In genomic region chr7:114802576-114802975, GRCm38 (mm10) we compare ENCODE assay signal across 24 mouse cellular contexts. TPM values are rescaled to one million over a fixed set of nuclear protein-coding genes. Genes with fewer than 3 reads are reported as not detected.
DNase-seq lines count a peak whose midpoint lies in the region; ATAC-seq and TF ChIP-seq lines count a peak whose summit lies in the region.
"Had no signal": no experiment of that assay in that cellular context is flagged by ENCODE, and none has a peak within 500 bp of the region (broad histone marks: within the 10 kb centered on the region; RNA-seq: fewer than 3 reads in every experiment).

No protein-coding gene starts in this region.

- H3K4me2 ChIP-seq in forebrain, postnatal 0 days (ENCODE audit: low read depth): no peak overlapping the region
- H3K4me2 ChIP-seq: heart, embryonic 13.5 days; hindbrain, embryonic 15.5 days; intestine, embryonic 15.5 days; limb, embryonic 13.5 days; liver, embryonic 13.5 days; lung, embryonic 14.5 days; stomach, embryonic 15.5 days had no signal

- no peak overlapping the region for H3K4me3 ChIP-seq in forebrain, postnatal 0 days (ENCODE audit: low read depth, low read length)
- H3K4me3 ChIP-seq: embryonic facial prominence, embryonic 10.5 days; heart, embryonic 13.5 days; hindbrain, embryonic 15.5 days; intestine, embryonic 15.5 days; limb, embryonic 13.5 days; liver, embryonic 13.5 days; midbrain, embryonic 10.5 days; stomach, embryonic 15.5 days had no signal

- no peak overlapping the region for H3K9ac ChIP-seq in forebrain, postnatal 0 days
- H3K9ac ChIP-seq: heart, embryonic 13.5 days; hindbrain, embryonic 15.5 days; intestine, embryonic 15.5 days; limb, embryonic 13.5 days; liver, embryonic 13.5 days; lung, embryonic 14.5 days; stomach, embryonic 15.5 days had no signal

- H3K27me3 ChIP-seq in forebrain, postnatal 0 days (ENCODE audit: insufficient read depth, low read length): no peaks in the 10 kb centered on the region
- H3K27me3 ChIP-seq: heart, embryonic 13.5 days; hindbrain, embryonic 15.5 days; intestine, embryonic 15.5 days; limb, embryonic 13.5 days; liver, embryonic 13.5 days; stomach, embryonic 15.5 days had no signal

- peak; percentile 8 for DNase-seq in right cerebral cortex, adult 18-20 months
- no peak for DNase-seq in right cerebral cortex, adult 2 months (ENCODE audit: low spot score in 2 of 2)
- DNase-seq in forebrain, postnatal 0 days: peak; percentile 50
- DNase-seq in layer of hippocampus, adult 9-10 months (ENCODE audit: low spot score): peak; percentile 10
- DNase-seq in thymus, postnatal 0 days (ENCODE audit: low spot score): no peak
- no peak for DNase-seq in retina, embryonic 14.5 days (ENCODE audit: low spot score)
- no peak for DNase-seq in adrenal gland, postnatal 10 days
- DNase-seq: adrenal gland, postnatal 14 days; cerebellum, adult 2 months; heart, adult 18-20 months; kidney, postnatal 4 days; liver, embryonic 13.5 days; lung, embryonic 14.5 days; lung, postnatal 4 days; retina, postnatal 1 day; thymus, adult 2 months had no signal

- no peak for TF ChIP-seq CTCF in forebrain, postnatal 0 days (IDR thresholded peaks at IDR 0.05; ENCODE audit: low read depth)

- H3K4me1 ChIP-seq in forebrain, postnatal 0 days (ENCODE audit: insufficient read depth): no peaks in the 10 kb centered on the region
- H3K4me1 ChIP-seq: embryonic facial prominence, embryonic 10.5 days; heart, embryonic 13.5 days; hindbrain, embryonic 15.5 days; intestine, embryonic 15.5 days; limb, embryonic 13.5 days; liver, embryonic 13.5 days; midbrain, embryonic 10.5 days; stomach, embryonic 15.5 days had no signal

- H3K36me3 ChIP-seq in forebrain, postnatal 0 days (ENCODE audit: insufficient read depth): no peaks in the 10 kb centered on the region
- H3K36me3 ChIP-seq: embryonic facial prominence, embryonic 10.5 days; heart, embryonic 13.5 days; hindbrain, embryonic 15.5 days; intestine, embryonic 15.5 days; limb, embryonic 13.5 days; liver, embryonic 13.5 days; midbrain, embryonic 10.5 days; stomach, embryonic 15.5 days had no signal

- H3K9me3 ChIP-seq in forebrain, postnatal 0 days (ENCODE audit: low read length): no peaks in the 10 kb centered on the region
- H3K9me3 ChIP-seq: embryonic facial prominence, embryonic 10.5 days; heart, embryonic 13.5 days; hindbrain, embryonic 15.5 days; intestine, embryonic 15.5 days; limb, embryonic 13.5 days; liver, embryonic 13.5 days; midbrain, embryonic 10.5 days; stomach, embryonic 15.5 days had no signal

- 45% methylated on average over 8 of the region's 8 CpGs for WGBS in forebrain, postnatal 0 days

- no peak overlapping the region for H3K27ac ChIP-seq in forebrain, postnatal 0 days (ENCODE audit: low read depth, low read length)
- H3K27ac ChIP-seq: embryonic facial prominence, embryonic 10.5 days; heart, embryonic 13.5 days; hindbrain, embryonic 15.5 days; intestine, embryonic 15.5 days; limb, embryonic 13.5 days; liver, embryonic 13.5 days; midbrain, embryonic 10.5 days; stomach, embryonic 15.5 days had no signal

- peak; percentile 56 for ATAC-seq in forebrain, postnatal 0 days
- ATAC-seq: intestine, embryonic 15.5 days had no signal

RNA-seq across cellular contexts. Expression of gene Insc, which starts 59.1 kb away (rescaled TPM):
- 1.8 and 2.2 TPM in 2 replicates for total RNA-seq in forebrain, postnatal 0 days (2014; rRNA removed)
- polyA plus RNA-seq in forebrain, postnatal 0 days (2015; fragmentation: Nextera tagmentation; extraction: Ambion mirVana): 1.8 TPM in 2 replicates
- polyA plus RNA-seq in thymus, postnatal 0 days (2015; fragmentation: Nextera tagmentation; extraction: Ambion mirVana): 0.22 and 0.28 TPM in 2 replicates
- total RNA-seq in adrenal gland, postnatal 10 days (2021): 1 to 10 TPM; 3.7 to 8.1 TPM
- total RNA-seq: neutrophil, adult 5-6 weeks had no signal

Comparison
In these comparisons a context has a peak if more than half of its experiments do, and no peak if none do; other contexts are left out.
1. DNase-seq: peak in right cerebral cortex, adult 18-20 months (single experiment), forebrain, postnatal 0 days (single experiment) and layer of hippocampus, adult 9-10 months (single experiment); none in right cerebral cortex, adult 2 months (0 of 2), thymus, postnatal 0 days (single experiment), retina, embryonic 14.5 days (single experiment) and adrenal gland, postnatal 10 days (single experiment).